Mouse (Mus musculus) spleen, postnatal 4 days (tissue): ENCODE data around the gene Fam181a.
A peak's percentile ranks its signal among the peaks of the same experiment; 100 is the strongest.

Experiments
- DNase-seq, 2 experiments: peaks; one replicate each; pipeline ENCODE4 v3.0.0; 2022; ENCODE audit warnings: low spot score in 2 of 2

Fam181a gene

GRCm38 (mm10) chr12:103356415-103356748, 45.6 kb downstream of the Fam181a start:
- no peak for DNase-seq

- no peak for DNase-seq
Measured at GRCm38 (mm10) chr12:103358216-103358615, 47.4 kb downstream of the Fam181a start.

- DNase-seq: peak in 1 of 2 experiments; percentile 39
Measured at GRCm38 (mm10) chr12:103358951-103359801, 48.4 kb downstream of the Fam181a start.

GRCm38 (mm10) chr12:103360812-103361211, 50.0 kb downstream of the Fam181a start:
- DNase-seq: no peak

- no peak for DNase-seq
Measured at GRCm38 (mm10) chr12:103361539-103362307, 50.9 kb downstream of the Fam181a start.

- no peak for DNase-seq
Measured at GRCm38 (mm10) chr12:103362336-103362735, 51.6 kb downstream of the Fam181a start.
